Mouse (Mus musculus) heart, postnatal 0 days (tissue): ENCODE results near the gene Slc35c2. TPM values are rescaled to one million over a fixed set of nuclear protein-coding genes. Genes with fewer than 3 reads are reported as not detected.

Experiments
- ATAC-seq: fragments of 200-750 bp; cut with Nextera tagmentation; 2 replicates; pipeline ENCODE4 v1.8.0; 2017; ENCODE audit warnings: low read depth, moderate number of reproducible peaks, moderate library complexity; ENCODE audit not compliant: insufficient read depth
- DNase-seq: peaks from one replicate; pipeline ENCODE4 v3.0.0-alpha.2; 2016; ENCODE audit warnings: low spot score
- H3K27ac ChIP-seq: fragments of 300-500 bp; sonication (generic); 2 replicates; pipeline ENCODE4 v1.5.1; 2014; ENCODE audit warnings: low read depth, mild to moderate bottlenecking
- H3K27me3 ChIP-seq: fragments of 300-500 bp; sonication (generic); 2 replicates; pipeline ENCODE4 v1.6.1; 2014; ENCODE audit warnings: low read length, mixed read lengths; ENCODE audit not compliant: control insufficient read depth, insufficient read depth
- H3K36me3 ChIP-seq: fragments of 300-500 bp; sonication (generic); replicated peaks from 2 replicates; pipeline ENCODE4 v1.6.1; 2014; ENCODE audit warnings: low read length, mixed read lengths; ENCODE audit not compliant: control insufficient read depth, insufficient read depth
- H3K4me1 ChIP-seq: fragments of 300-500 bp; sonication (generic); 2 replicates; pipeline ENCODE4 v1.6.1; 2014; ENCODE audit warnings: antibody characterized with exemption; ENCODE audit not compliant: control insufficient read depth, insufficient read depth
- H3K4me2 ChIP-seq: fragments of 300-500 bp; sonication (generic); 2 replicates; pipeline ENCODE4 v1.6.1; 2014; ENCODE audit warnings: low read depth, mild to moderate bottlenecking, low read length, moderate library complexity
- H3K4me3 ChIP-seq: fragments of 300-500 bp; sonication (generic); 2 replicates; pipeline ENCODE4 v1.5.1; 2014; ENCODE audit warnings: low read depth, low read length
- H3K9ac ChIP-seq: fragments of 300-500 bp; sonication (generic); replicated peaks from 2 replicates; pipeline ENCODE4 v1.6.1; 2014; ENCODE audit warnings: low read depth, low read length, mixed read lengths
- H3K9me3 ChIP-seq: fragments of 300-500 bp; sonication (generic); replicated peaks from 2 replicates; pipeline ENCODE4 v1.6.1; 2016; ENCODE audit warnings: low read length; ENCODE audit not compliant: control insufficient read depth
- CTCF ChIP-seq: IDR thresholded peaks from 2 replicates; pipeline ENCODE4 v1.5.1; 2016; ENCODE audit warnings: antibody characterized with exemption, control low read depth, low read depth
- EP300 ChIP-seq: IDR thresholded peaks from 2 replicates; pipeline ENCODE4 v1.6.1; 2016; ENCODE audit warnings: antibody characterized with exemption, low read depth
- WGBS: fragments of 180-500 bp; shearing (Covaris S2); extraction: QIAGEN DNeasy Blood & Tissue Kit; methylation state at CpG from one replicate; pipeline ENCODE4 v1.1.7; 2014; 5-methylcytosine and 5-hydroxymethylcytosine counted together
- polyA plus RNA-seq: library from polyadenylated mRNA; unstranded; fragments of >200 nt; fragmentation: Nextera tagmentation; extraction: Ambion mirVana; gene quantifications from 2 replicates; pipeline ENCODE4 v1.2.1, GENCODE M21; 2015
- total RNA-seq: library from RNA; depleted of rRNA; stranded (reverse); fragments of >200 nt; gene quantifications from 2 replicates; pipeline ENCODE4 v1.2.3, GENCODE M21; 2014; ENCODE audit warnings: low replicate concordance

Slc35c2 gene
- total and polyA plus RNA-seq, 2 experiments from 2014 or later = 32.6 to 73.8 TPM

- no peak overlapping the region for H3K27ac ChIP-seq
- H3K4me2 ChIP-seq = peak overlapping the region; percentile 82
- no peaks in the 10 kb centered on the region for H3K27me3 ChIP-seq
- 35% methylated on average over 7 of the region's 7 CpGs for WGBS
- no peak overlapping the region for H3K4me3 ChIP-seq
- H3K36me3 ChIP-seq = no peaks in the 10 kb centered on the region
- no peak overlapping the region for H3K9ac ChIP-seq
- no peaks in the 10 kb centered on the region for H3K9me3 ChIP-seq
- H3K4me1 ChIP-seq = peaks cover 17% of the 10 kb centered on the region
- TF ChIP-seq EP300 = no peak
- no peak for ATAC-seq
- no peak for DNase-seq
Measured at GRCm38 (mm10) chr2:165327386-165327785, 39.7 kb upstream of the Slc35c2 start.

GRCm38 (mm10) chr2:165326304-165327190 lies 38.9 kb upstream of the Slc35c2 start, which contains the start of gene Elmo2:
Gene Elmo2 (minus strand): TSS chr2:165326479.
- Histone ChIP-seq H3K4me1 (peaks cover 24% of the 10 kb centered on the region), H3K9me3 (no peaks in the 10 kb centered on the region), H3K36me3 (no peaks in the 10 kb centered on the region), H3K9ac (peak within 1 kb of the TSS; percentile 81), H3K4me3 (peak within 1 kb of the TSS; percentile 90), H3K27me3 (no peaks in the 10 kb centered on the region), H3K4me2 (peak within 1 kb of the TSS; percentile 82), H3K27ac (peak within 1 kb of the TSS; percentile 68)
- TF ChIP-seq EP300 (0 out of 2 replicates have a peak, but pooled peaks have one; percentile 36), CTCF (no peak)
- ATAC-seq (peak; percentile 99), DNase-seq (peak; percentile 96)
- under 1% methylated on average over 42 of the region's 55 CpGs for WGBS

GRCm38 (mm10) chr2:165325521-165326303 lies 38.0 kb upstream of the Slc35c2 start:
- H3K36me3 ChIP-seq = no peaks in the 10 kb centered on the region
- peak overlapping the region; percentile 65 for H3K27ac ChIP-seq
- H3K27me3 ChIP-seq = no peaks in the 10 kb centered on the region
- peak overlapping the region; percentile 90 for H3K4me3 ChIP-seq
- H3K4me1 ChIP-seq = peaks cover 32% of the 10 kb centered on the region
- DNase-seq (no peak), ATAC-seq (peak; percentile 12; the same call in 1 of the 2 replicates)
- WGBS = under 1% methylated on average over 24 of the region's 30 CpGs
- no peak for TF ChIP-seq EP300
- no peak for TF ChIP-seq CTCF
- peak overlapping the region; percentile 81 for H3K9ac ChIP-seq
- peak overlapping the region; percentile 82 for H3K4me2 ChIP-seq
- no peaks in the 10 kb centered on the region for H3K9me3 ChIP-seq

- DNase-seq (no peak), ATAC-seq (no peak)
- H3K4me3 ChIP-seq = no peak overlapping the region
- H3K9ac ChIP-seq = no peak overlapping the region
- H3K36me3 ChIP-seq = no peaks in the 10 kb centered on the region
- H3K9me3 ChIP-seq = no peaks in the 10 kb centered on the region
- H3K4me1 ChIP-seq = peaks cover 48% of the 10 kb centered on the region
- peak overlapping the region; percentile 22; the same call in 1 of the 2 replicates for H3K27ac ChIP-seq
- 70% methylated on average over 5 of the region's 5 CpGs for WGBS
- TF ChIP-seq EP300 (no peak), CTCF (no peak)
- no peaks in the 10 kb centered on the region for H3K27me3 ChIP-seq
- no peak overlapping the region for H3K4me2 ChIP-seq
Measured at GRCm38 (mm10) chr2:165323928-165324327, 36.3 kb upstream of the Slc35c2 start.

GRCm38 (mm10) chr2:165323484-165323883 lies 35.8 kb upstream of the Slc35c2 start:
- Histone ChIP-seq H3K36me3 (no peaks in the 10 kb centered on the region), H3K27ac (peak overlapping the region; percentile 22; the same call in 1 of the 2 replicates), H3K27me3 (no peaks in the 10 kb centered on the region), H3K4me2 (no peak overlapping the region), H3K4me3 (no peak overlapping the region), H3K4me1 (peaks cover 52% of the 10 kb centered on the region), H3K9me3 (no peaks in the 10 kb centered on the region), H3K9ac (no peak overlapping the region)
- WGBS = 76% methylated on average over 5 of the region's 5 CpGs
- DNase-seq = no peak
- no peak for TF ChIP-seq CTCF
- no peak for TF ChIP-seq EP300
- ATAC-seq = no peak
